Mouse (Mus musculus): ENCODE results near the gene 1700017N19Rik. TPM values are rescaled to one million over a fixed set of nuclear protein-coding genes. Genes with fewer than 3 reads are reported as not detected.
"Not testable (repeated sequence)": the region's sequence is repeated elsewhere in the genome, so short reads cannot be mapped to it uniquely, and the experiment has no call there.

Gene 1700017N19Rik
- total RNA-seq (2021): not detected
- long read RNA-seq, experiment 1: 0 reads
- long read RNA-seq, experiment 2: 0 reads

DNA sequence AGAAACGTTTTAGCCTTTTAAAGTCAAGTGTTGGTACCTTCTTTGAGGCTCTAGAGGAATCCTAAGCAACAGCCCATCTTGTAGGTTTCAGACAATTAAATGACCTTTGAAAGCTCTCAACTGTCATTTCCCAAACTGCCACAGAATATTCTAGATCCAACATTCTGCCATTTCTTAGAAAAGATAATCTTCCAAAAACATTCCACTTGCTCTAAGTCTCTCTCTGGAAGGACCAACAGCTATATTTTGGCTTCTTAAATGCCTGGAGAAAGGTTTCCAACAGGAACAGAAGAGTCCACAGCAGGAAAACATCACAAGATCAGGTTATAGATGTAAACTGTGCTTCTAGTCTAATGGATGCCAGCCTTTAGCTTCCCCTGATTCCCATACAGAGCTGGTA lies at the start of gene 1700017N19Rik, which contains the start of gene 4930430F08Rik:
Gene 1700017N19Rik (plus strand): TSS at position 162 of the 400 bp plus-strand sequence.
Gene 4930430F08Rik (minus strand): TSS at position 101 of the 400 bp plus-strand sequence.
- intact Hi-C loops (cut with DNase I): no loop called here
- DNase-seq: no peak

DNA sequence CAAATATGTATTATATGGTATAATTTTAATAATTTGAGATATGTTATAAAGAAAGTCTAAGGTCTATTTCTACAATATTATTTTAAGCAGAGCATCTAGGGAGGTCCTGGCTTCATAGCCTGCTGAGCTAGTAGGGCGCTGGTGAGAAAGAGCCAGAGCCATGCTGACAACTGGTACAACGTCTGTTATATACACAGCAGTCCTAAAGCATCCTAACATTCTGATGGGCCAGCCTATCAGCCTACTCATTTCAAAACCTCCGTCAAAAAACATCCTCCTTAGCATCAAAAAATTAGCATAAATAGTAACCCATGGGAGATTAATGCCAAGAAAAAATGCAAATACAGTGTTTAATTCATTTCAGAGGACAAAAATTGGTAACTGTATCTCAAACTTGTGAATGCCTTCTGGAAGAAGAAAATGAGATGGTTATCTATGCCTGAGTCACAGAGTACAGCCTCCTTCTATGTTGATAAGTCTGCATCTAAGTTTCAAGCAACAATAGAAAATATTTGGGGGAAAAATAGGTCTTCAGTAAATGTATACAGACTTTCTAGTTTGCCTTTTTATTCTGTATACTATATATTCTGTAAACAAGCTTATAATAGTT lies 33.6 kb upstream of the 1700017N19Rik start:
- intact Hi-C loops (cut with DNase I): no loop called here
- DNase-seq: no peak

DNA sequence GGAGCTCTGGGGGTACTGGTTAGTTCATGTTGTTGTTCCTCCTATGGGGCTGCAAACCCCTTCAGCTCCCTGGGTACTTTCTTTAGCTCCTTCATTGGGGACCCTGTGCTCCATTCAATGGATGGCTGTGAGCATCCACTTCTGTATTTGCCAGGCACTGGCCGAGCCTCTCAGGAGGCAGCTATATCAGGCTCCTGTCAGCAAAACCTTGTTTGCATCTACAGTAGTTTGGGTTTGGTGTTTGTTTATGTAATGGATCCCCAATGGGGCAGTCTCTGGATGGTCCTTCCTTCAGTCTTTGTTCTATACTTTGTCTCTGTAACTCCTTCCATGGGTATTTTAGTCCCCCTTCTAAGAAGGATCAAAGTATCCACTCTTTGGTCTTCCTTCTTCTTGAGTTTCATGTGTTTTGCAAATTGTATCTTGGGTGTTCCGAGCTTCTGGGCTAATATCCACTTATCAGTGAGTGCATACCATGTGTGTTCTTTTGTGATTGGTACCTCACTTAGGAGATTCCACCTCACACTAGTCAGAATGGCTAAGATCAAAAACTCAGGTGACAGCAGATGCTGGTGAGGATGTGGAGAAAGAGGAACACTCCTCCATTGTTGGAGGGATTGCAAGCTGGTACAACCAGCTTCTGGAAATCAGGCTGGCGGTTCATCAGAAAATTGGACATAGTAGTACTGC lies 29.9 kb upstream of the 1700017N19Rik start:
- intact Hi-C loops (cut with DNase I); DNase-seq: not testable (repeated sequence)

DNA sequence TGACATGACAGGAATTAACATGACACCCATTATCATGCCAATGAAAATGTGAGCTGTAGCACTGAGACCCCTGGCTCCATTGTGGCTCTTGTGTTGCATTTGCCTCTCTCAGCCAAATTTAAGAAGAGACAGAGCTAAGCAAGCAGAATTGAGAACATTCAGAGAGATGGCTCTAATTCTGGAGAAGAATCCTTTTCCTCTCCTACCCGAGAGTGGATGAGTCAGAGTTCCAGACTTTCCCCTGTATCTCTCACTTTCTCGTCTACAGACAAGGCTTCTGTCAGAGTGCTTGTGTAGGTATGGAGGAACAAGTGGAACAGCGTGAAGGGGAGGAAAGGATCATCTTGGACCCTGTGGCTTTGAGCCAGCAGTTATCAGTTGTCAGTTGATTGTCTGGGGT lies 26.2 kb upstream of the 1700017N19Rik start:
- intact Hi-C loops (cut with DNase I): no loop called here
- DNase-seq: no peak

DNA sequence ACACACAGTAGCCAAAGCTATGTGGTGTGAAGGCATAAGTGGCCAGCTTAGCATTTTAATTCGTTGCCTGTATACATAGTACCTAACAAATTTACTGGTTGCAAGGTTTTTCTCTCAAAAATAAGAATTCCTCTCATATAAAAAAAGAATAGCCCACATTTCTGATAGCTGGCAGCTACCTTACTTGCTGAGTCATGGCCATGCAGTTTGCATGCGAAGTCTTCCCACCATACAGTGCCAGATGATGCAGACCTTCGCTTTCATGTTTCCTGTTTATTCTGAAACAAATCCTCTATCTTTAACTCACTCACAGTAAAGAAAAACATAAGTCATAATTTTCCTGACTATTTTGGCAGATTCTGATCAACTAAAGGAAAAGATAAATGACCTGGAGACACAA lies 18.6 kb upstream of the 1700017N19Rik start:
- intact Hi-C loops (cut with DNase I): no loop called here
- no peak for DNase-seq

DNA sequence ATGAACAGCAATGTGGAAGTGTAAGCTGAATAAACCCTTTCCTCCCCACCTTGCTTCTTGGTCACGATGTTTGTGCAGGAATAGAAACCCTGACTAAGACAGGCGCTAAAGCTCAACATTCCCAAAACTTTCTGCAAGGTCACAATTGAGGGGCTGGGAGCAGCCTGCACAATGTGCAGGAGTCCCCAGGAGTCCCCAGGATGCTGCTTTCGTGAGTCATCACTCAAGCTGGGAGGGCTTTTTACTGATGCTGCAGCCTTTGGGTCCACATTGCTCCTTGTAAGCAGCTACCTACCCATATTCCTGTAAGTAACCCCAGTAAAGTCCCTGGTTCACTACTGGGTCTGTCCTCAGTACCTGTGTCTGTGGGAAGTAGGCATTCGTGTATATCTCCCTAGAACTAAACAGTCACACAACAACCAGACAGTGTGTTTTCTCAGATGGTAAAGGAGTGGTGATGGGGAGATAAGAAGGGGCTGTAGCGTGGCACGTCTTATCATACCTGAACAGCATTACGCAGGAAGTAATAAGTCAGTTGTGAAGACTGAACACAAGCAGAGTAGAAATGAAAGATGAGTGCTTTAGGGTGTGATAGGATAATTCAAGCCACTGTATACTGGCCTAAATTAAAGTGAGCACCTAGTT lies 15.7 kb upstream of the 1700017N19Rik start:
- intact Hi-C loops (cut with DNase I): no loop called here
- DNase-seq: no peak

DNA sequence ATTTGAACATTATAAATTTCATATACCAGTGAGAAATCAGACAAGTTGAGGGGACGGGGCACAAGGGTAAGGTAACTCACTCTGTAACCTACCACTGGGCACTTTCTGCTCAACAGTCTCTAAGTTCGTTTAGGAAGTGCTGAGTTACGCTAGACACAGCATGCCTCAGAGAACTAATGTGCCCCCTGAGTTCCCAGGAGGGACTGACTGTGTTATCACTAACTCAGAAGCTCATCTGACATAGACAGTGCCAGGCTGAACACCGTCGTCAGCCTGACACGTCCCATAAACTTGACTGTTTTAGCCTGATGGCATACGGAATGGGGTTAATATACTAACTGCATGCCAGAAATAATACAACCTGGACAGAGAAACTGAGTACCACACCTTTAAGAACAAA lies 15.0 kb upstream of the 1700017N19Rik start:
- intact Hi-C loops (cut with DNase I): no loop called here
- no peak for DNase-seq

DNA sequence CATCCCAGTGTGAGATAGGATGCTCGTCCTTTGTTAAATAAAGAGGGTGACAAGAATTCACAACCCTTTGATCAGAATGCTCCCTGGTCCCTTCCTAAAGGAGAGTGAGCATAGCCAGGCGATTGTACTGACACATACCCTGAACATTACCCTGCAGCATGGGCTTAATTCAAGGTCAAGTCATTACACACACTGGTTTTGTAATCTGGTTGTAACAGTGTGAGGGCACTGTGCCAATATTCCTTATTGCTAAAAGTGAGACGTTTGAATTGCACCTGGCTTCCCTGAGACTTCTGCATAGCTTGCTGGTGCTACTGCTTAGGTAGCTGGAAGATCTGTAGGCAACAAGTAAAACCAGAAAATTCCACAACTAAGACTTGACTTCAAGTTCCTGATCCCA lies 6.1 kb upstream of the 1700017N19Rik start:
- intact Hi-C loops (cut with DNase I): no loop called here
- no peak for DNase-seq

DNA sequence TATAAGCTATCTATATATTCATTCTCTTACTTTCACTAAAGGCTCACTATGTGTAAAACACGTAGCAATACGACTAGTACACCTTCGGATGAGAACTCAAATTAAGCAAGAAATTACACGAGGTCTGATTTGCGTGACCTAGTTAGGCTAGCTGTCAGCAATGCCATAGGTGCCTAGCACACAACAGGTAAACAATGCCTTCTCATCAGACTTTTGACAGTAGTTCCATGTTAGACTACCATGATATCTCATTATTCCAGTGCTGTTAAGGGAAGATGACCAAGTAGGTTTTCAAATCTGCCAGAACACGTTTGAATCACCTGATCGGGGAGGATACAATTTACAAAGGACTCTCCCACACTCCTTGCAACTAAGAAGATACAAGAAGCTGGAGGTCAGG lies 1.8 kb upstream of the 1700017N19Rik start:
- no peak for DNase-seq
- intact Hi-C loops (cut with DNase I): no loop called here

DNA sequence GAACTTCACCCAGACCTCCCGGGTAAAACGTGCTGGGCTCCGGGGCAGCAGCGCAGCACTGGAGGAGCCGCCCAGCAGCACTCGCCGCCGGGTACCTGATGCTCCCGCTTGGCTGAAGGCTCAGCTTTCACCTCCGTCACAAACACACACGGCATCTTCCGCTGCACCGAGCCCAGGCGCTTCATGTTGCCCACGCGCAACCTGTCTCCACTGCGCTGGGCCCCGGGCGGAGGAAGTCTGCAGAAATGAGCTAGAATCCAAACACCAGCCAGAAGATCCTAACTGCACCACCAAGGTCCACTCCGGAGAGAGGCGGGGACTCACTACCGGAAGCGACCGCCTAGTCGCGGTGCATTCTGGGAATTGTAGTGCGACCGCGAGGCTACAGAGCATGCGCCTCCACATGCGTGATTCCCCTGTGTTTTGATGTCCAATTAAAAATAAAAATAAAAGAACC lies 1.3 kb upstream of the 1700017N19Rik start:
- intact Hi-C loops (cut with DNase I): no loop called here
- peak; percentile 77 to 85 for DNase-seq

DNA sequence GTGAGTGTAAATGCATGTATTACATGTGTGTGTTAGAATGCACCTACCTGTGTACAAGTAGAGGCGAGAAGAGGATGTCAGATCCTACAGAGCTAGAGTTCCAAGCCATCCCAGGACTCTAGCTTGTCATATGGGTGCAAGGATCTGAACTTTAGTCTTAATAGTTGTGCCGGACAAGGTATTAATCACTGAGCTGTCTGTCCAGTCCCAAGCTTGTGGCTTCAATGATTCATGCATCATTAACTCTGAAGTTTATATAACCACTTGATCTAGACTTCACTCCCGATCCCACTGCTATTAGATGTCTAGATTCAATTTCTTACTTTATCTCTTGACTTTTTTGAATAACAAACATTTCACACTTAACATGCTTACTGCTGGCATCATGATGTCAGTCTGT lies 8.1 kb downstream of the 1700017N19Rik start:
- intact Hi-C loops (cut with DNase I): no loop called here
- DNase-seq: no peak

DNA sequence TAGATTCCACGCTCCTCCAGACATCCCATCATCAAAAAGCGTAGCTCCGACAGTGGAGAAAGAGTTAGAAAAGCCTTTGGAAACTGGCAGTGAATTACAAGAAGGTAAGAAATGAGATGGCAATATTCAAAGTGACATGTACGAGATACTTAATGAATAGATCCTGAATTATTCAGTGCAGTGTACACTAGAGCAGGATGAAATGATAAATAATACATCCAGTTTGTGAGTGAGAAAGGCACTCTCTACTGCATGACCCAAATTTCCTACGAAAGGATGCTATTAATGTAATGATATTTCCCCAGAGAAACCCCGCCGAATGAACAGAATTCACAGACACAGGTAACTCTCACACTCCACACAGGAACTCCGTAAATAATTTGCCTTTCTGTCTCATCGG lies 13.2 kb downstream of the 1700017N19Rik start:
- intact Hi-C loops (cut with DNase I): no loop called here
- no peak for DNase-seq

DNA sequence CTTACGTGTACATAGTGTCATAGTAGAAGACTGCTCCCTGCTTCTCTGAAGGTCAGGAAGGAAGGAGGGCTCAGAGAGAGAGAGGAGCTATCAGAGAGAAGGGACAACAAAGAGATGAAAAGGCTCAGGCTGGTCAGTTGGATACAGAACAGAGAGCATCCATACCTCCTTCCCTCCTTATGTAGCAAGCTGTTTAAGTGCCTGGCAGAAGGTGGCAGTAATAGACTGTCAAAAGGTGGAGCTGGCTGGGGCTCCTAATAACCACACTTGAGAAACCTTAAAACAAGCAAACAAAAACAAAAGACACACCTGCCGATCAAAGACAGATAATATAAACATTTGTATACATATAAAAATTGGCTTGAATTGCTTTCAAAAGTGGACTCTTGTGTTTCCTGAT lies 14.0 kb downstream of the 1700017N19Rik start:
- intact Hi-C loops (cut with DNase I): no loop called here
- DNase-seq: no peak

DNA sequence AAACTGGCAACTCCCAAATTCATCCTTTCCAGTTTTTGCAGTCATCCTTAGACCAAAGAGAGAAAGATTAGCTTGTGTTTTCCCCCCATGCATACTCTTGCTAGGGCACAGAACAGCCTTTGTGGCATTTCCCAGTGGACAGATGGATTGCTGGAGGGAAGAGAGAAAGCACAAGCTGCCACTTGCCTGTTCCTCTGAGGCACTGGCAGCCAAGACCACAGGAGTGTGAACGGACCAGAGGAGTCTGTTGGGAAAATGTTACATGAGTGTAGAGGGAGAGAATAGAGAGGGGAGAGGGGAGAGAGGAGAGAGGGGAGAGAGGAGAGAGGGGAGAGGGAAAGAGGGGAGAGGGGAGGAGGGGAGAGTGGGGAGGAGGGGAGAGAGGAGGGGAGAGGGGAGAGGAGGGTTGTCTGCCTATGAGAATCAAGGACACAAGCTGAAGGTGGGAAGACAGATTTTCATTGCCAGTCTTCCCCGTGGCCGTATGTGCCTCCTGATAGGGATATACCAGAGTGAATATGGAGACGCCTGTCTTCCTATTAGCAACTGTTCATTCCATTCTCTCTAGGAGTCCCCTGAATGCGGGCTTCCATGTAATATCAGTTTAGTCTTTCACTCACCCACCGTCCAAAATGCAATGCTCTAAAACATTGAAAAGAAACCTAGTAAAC lies 27.1 kb downstream of the 1700017N19Rik start:
- no peak for DNase-seq
- intact Hi-C loops (cut with DNase I): no loop called here

DNA sequence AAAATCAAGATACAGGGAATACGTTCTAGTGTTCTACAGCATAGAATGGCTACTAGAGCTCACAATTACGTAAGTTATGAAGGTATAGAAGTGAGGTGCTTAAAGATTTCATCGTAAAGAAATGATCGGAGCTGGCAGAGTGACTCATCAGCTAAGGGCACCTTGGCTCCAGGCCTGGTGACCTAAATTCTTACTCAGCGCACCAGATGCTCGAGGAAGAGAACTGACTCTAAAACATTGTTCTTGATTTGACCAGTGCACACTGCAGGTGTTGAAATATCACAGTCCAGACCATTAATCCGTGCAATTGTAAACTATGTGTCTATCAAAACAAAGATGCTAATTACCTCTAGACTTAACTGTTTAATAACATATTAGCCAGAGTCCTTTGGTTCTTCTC lies 29.2 kb downstream of the 1700017N19Rik start:
- DNase-seq: no peak
- intact Hi-C loops (cut with DNase I): no loop called here

DNA sequence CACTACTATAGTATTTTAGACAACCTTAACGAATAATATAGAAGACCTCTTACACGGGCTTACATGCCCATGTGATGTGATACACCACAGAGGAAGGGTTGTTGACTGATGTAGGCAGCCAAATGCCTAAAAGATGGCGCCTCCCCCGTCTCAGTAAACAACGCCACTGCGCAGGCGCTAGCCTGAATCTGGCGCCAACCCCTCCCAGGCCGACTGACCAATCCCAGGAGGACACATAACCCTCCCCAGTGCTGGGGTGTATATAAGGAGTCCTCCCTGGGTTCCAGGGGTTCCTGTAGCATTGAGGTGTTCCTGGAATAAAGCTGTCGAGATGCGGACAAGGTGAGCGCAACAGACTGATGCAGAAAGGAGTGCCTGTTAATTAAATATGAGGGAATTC lies 29.8 kb downstream of the 1700017N19Rik start:
- DNase-seq: no peak

DNA sequence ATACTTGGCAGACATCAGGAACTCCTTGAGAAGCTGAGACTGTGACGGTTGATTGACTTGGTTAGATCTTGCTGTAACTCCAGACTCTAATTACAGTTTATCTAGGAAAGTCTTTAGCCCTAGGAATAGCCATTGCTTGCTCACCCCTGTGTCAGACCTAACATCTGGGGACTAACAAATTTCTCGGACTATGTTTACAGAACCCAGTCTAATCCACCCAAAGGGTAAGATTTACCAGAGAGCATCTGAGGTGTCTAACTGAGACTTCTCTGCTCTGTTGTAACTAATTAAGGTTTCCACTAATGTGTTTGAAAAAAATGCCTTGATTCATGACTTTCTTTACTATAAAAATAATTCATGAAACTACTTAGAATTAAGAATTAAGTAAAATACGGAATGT lies 32.2 kb downstream of the 1700017N19Rik start:
- no peak for DNase-seq
- intact Hi-C loops (cut with DNase I): no loop called here

More for the DNA sequence above, 29.8 kb downstream of the 1700017N19Rik start:
- intact Hi-C loops (cut with DNase I): no loop called here

DNA sequence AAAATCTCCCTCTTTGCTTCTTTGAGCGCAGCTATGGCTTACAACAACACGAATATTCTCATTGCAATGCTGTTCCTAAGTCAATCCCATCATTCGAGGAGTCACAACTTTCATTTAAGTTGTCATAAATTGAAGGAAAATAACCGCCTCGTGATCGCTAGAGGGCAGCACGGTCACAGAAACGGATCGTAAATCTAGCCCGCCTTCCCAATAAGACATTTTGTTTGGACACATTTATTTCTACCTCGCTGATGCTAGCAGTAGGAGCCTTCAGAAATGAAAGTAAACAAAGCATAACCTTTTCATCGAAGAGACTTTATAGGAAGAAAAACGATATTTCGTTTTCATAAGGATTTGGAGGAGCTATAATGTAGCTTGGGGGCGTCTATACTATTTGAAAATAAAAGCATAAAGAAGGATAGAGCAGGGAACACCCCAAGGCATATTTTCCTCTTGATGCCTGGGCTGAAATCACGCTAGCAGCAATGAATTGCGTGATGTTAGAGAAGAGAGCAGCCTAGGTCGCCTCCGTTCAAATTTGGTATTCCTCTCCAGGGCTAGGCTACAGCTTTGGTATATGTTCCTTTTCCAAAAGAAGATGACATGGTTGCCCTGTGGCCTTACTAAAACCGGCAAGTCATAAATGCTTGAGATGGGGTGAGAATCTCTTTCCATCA lies 39.6 kb downstream of the 1700017N19Rik start:
- DNase-seq: peak in 1 of 2 experiments; percentile 14
- intact Hi-C loops (cut with DNase I): no loop called here

DNA sequence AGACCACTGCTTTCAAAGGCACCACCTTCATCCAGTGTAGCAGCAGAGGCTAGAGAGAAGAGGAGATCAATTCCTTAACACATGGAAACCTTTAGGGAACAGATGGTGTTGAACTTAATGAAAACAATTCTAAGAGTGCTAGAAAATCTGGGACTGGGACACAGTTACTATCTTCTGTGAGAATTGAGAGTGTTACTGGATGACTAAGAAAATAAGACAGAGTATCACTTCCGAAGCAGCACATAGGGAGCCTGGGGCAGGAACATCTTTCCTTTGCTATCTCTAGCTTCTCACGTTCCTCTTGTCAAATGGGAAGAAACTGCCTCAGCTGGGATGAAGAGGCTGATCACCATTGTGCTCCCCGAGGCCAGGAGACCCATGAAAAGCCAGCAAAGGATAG lies 52.6 kb downstream of the 1700017N19Rik start:
- DNase-seq: no peak
- intact Hi-C loops (cut with DNase I): no loop called here

DNA sequence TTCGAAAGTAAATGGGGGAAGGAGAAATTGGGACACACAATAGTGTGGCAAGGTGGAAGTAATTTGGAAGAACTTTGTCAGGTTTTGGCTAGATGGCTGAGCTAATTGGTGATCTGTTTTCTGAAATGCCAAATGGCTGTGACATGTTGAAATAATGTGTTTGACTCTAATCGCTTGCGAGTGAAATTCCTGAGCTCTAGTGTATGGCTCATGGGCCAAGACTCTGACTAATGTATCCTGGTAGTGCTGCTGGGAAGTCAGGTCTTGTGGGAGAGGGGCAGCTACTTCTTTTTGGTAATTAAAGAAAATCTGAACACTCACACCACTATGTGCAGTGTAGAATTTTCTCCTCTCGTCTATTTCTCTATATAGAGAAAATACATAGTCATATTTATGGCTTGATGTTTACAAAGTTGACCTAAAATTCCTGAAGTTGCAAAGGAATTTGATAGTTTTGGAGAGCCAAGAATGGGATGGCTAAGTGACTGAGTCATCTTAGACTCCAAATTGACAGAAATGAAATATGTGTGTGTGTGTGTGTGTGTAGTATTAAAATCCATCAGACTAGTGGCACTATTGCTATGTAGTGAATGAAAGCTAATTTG lies 55.1 kb downstream of the 1700017N19Rik start:
- DNase-seq: no peak
- intact Hi-C loops (cut with DNase I): no loop called here

All from gastrocnemius, postnatal 36 days (tissue).